Mouse (Mus musculus): ENCODE measurements around the gene Sbsn. TPM values are rescaled to one million over a fixed set of nuclear protein-coding genes. Genes with fewer than 3 reads are reported as not detected.
A peak's percentile ranks its signal among the peaks of the same experiment; 100 is the strongest.

Sbsn gene
- 438 and 453 TPM in 2 replicates for polyA plus RNA-seq (2015; fragmentation: Nextera tagmentation; extraction: Ambion mirVana)

DNA sequence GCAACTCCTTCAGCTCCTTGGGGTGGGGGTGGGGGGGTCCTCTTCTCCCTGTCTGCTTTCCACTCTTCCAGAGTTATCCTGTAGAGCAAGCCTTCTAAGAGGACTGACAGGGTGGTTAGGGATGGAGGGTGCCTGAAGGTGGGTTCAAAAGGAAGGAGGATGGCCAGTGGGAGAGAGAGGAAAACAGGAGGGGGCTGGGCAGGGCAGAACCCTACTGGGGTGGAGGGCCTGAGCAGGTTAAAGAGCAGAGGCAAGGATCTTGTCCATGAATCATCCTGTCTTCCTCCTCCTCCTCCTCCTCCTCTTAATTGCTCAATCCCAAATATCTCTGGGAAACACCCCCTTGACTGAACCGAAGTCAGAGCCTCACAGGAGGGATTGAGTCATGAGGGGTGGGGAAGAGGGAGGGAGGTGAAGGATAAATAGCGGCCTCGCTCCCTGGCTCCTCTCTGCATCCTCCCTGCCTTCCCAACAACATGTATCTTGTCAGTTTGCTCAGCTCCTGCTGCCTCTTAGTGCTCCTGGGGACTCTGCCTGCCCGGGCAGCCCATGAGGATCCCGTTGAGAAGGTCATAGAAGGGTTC is at the start of gene Sbsn:
Sbsn (plus strand) TSS at position 386 of the 584 bp plus-strand sequence.
- no peaks in the 10 kb centered on the region for H3K27me3 ChIP-seq (ENCODE audit: control insufficient read depth, insufficient read depth, low read length)
- H3K4me1 ChIP-seq (replicated peaks; ENCODE audit: control insufficient read depth, insufficient read depth): no peaks in the 10 kb centered on the region
- DNase-seq (ENCODE audit: low spot score) (no peak), ATAC-seq (ENCODE audit: low FRiP score, low TSS enrichment) (peak; percentile 19; the same call in 1 of the 2 replicates)
- no peaks in the 10 kb centered on the region for H3K36me3 ChIP-seq (ENCODE audit: control insufficient read depth, insufficient read depth, low read length)
- no peaks in the 10 kb centered on the region for H3K9me3 ChIP-seq (ENCODE audit: control insufficient read depth, low read length)
- no peak within 1 kb of the TSS; the same call in 1 of the 2 replicates for H3K4me2 ChIP-seq (replicated peaks; ENCODE audit: low read depth)
- H3K27ac ChIP-seq (replicated peaks): peak within 1 kb of the TSS; percentile 83
- no peak within 1 kb of the TSS for H3K4me3 ChIP-seq (ENCODE audit: low read depth, low read length)
- no peak within 1 kb of the TSS for H3K9ac ChIP-seq (ENCODE audit: low read length)
- TF ChIP-seq CTCF (IDR thresholded peaks at IDR 0.05; ENCODE audit: low read depth) (no peak), EP300 (optimal IDR thresholded peaks at IDR 0.05) (no peak)
- 37% methylated on average over 5 of the region's 5 CpGs for WGBS

DNA sequence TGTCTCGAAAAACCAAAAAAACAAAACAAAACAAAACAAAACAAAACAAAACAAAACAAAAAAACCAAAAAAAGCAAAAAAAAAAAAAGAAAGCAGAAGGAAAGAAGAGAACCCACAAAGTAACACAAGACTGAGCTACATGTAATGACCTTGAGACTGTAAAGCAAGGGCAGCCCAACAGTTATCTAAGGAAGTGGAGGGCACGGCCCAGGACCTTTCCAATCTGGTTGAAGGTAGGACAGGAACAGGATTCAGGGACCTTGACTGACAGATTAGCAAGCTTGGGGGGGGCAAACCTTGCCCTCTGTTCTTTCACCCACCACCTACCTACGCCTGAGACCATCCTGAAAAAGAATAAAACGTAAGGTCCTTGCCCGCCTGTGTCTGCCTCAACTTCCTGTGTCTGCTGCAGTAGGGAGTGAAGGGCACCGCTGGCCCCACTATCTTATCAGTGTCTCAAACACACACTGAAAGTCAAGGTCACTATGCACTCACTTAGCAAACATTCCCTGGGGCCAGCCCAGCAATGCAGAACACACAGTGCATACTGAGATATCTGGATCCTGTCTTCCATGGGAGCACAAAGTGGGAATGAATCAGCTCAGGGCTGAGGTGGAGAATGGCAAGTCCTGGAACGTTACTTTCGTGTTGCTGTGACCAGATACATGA is 44.9 kb upstream of the Sbsn start:
- TF ChIP-seq EP300 (optimal IDR thresholded peaks at IDR 0.05): no peak
- Histone ChIP-seq H3K4me1 (replicated peaks; ENCODE audit: control insufficient read depth, insufficient read depth) (no peaks in the 10 kb centered on the region), H3K36me3 (ENCODE audit: control insufficient read depth, insufficient read depth, low read length) (no peaks in the 10 kb centered on the region), H3K4me2 (replicated peaks; ENCODE audit: low read depth) (no peak overlapping the region), H3K9me3 (ENCODE audit: control insufficient read depth, low read length) (no peaks in the 10 kb centered on the region), H3K9ac (ENCODE audit: low read length) (no peak overlapping the region), H3K4me3 (ENCODE audit: low read depth, low read length) (no peak overlapping the region), H3K27ac (replicated peaks) (peak overlapping the region; percentile 56), H3K27me3 (ENCODE audit: control insufficient read depth, insufficient read depth, low read length) (no peaks in the 10 kb centered on the region)
- WGBS: 47% methylated on average over 8 of the region's 8 CpGs
- ATAC-seq (ENCODE audit: low FRiP score, low TSS enrichment) (peak; percentile 87), DNase-seq (ENCODE audit: low spot score) (peak; percentile 78)

DNA sequence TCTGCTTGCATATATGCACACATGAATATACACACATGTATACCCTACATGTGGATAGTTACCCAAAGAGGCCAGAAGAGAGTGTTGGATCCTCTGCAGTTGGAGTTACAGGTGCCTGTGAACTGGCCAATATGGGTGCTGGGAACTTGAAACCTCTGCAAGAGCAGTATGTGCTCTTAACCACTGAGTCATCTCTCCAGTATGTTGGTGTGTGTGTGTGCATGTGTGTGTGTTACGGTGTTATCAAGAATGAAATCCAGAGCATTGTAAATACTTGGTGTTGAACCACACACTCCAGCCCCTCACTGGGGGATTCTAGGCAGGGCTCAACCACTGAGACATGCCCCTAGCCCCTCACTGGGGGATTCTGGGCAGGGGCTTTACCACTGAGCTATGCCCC is 43.8 kb upstream of the Sbsn start:
- peak; percentile 50 for DNase-seq (ENCODE audit: low spot score)
- peak; percentile 28; the same call in 1 of the 2 replicates for ATAC-seq (ENCODE audit: low FRiP score, low TSS enrichment)
- Histone ChIP-seq H3K27ac (replicated peaks) (no peak overlapping the region; the same call in 1 of the 2 replicates), H3K4me3 (ENCODE audit: low read depth, low read length) (no peak overlapping the region), H3K4me2 (replicated peaks; ENCODE audit: low read depth) (no peak overlapping the region), H3K9ac (ENCODE audit: low read length) (no peak overlapping the region), H3K9me3 (ENCODE audit: control insufficient read depth, low read length) (no peaks in the 10 kb centered on the region), H3K4me1 (replicated peaks; ENCODE audit: control insufficient read depth, insufficient read depth) (no peaks in the 10 kb centered on the region), H3K36me3 (ENCODE audit: control insufficient read depth, insufficient read depth, low read length) (no peaks in the 10 kb centered on the region), H3K27me3 (ENCODE audit: control insufficient read depth, insufficient read depth, low read length) (no peaks in the 10 kb centered on the region)
- 47% methylated on average over 1 of the region's 1 CpGs for WGBS
- no peak for TF ChIP-seq EP300 (optimal IDR thresholded peaks at IDR 0.05)
- no peak for TF ChIP-seq CTCF (IDR thresholded peaks at IDR 0.05; ENCODE audit: low read depth)

DNA sequence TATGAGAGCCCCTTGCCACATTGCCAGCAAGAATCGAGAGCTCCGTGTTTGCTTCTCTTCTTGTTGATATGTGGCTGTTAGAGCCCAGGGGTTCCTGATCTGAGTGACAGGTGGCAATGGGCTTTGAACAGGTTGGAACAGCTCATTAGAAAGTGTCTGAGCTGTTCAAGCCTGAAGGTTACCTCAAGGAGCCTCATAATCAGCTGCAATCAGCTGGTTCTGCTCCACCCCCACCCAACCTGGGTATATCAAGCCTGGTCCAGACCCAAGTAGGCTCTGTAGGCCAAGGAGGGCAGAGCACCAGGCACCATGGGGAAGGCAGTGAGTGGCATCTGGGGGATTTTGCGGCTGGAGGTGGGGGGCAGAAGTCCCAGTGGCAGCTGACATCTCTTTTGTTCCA is 39.3 kb upstream of the Sbsn start, which contains the start of gene Atp4a:
Atp4a (plus strand) TSS at position 268 of the 400 bp plus-strand sequence.
- Histone ChIP-seq H3K36me3 (ENCODE audit: control insufficient read depth, insufficient read depth, low read length) (no peaks in the 10 kb centered on the region), H3K4me2 (replicated peaks; ENCODE audit: low read depth) (no peak within 1 kb of the TSS), H3K4me1 (replicated peaks; ENCODE audit: control insufficient read depth, insufficient read depth) (no peaks in the 10 kb centered on the region), H3K9ac (ENCODE audit: low read length) (no peak within 1 kb of the TSS), H3K27ac (replicated peaks) (no peak within 1 kb of the TSS), H3K27me3 (ENCODE audit: control insufficient read depth, insufficient read depth, low read length) (no peaks in the 10 kb centered on the region), H3K4me3 (ENCODE audit: low read depth, low read length) (no peak within 1 kb of the TSS), H3K9me3 (ENCODE audit: control insufficient read depth, low read length) (no peaks in the 10 kb centered on the region)
- no peak for TF ChIP-seq CTCF (IDR thresholded peaks at IDR 0.05; ENCODE audit: low read depth)
- TF ChIP-seq EP300 (optimal IDR thresholded peaks at IDR 0.05): no peak
- DNase-seq (ENCODE audit: low spot score) (no peak), ATAC-seq (ENCODE audit: low FRiP score, low TSS enrichment) (no peak)
- WGBS: 81% methylated on average over 3 of the region's 3 CpGs

DNA sequence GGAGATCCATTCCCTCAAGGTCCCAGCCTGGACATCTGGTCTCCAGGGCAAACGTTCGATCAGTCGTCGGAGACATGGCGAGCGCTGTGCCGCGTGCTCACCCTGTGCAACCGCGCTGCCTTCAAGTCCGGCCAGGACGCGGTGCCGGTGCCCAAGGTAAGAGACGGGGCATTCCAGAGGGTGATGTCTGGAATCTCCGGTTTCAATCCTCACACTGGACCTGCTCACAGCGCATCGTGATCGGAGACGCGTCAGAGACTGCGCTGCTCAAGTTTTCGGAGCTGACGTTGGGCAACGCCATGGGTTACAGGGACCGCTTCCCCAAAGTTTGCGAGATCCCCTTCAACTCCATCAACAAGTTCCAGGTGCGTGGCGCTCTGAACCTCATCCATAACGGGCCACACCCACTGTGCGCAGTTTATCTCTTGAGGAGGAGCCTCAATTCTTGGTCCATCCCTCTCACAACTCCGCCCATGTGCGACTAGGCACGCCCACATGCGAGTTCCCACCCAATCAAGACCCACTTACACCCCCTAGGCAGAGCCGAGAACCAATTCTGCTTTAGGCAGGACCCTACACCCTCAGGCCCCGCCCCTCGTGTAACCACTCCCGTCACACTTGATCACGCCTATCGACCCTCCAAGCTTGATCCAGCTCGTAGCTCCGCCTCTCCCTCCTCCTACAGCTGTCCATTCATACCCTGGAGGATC is 34.1 kb upstream of the Sbsn start:
- TF ChIP-seq CTCF (IDR thresholded peaks at IDR 0.05; ENCODE audit: low read depth) (no peak), EP300 (optimal IDR thresholded peaks at IDR 0.05) (no peak)
- no peaks in the 10 kb centered on the region for H3K4me1 ChIP-seq (replicated peaks; ENCODE audit: control insufficient read depth, insufficient read depth)
- peak; percentile 90 for ATAC-seq (ENCODE audit: low FRiP score, low TSS enrichment)
- no peak overlapping the region for H3K27ac ChIP-seq (replicated peaks)
- no peak overlapping the region for H3K9ac ChIP-seq (ENCODE audit: low read length)
- H3K4me3 ChIP-seq (ENCODE audit: low read depth, low read length): peak overlapping the region; percentile 19
- H3K4me2 ChIP-seq (replicated peaks; ENCODE audit: low read depth): peak overlapping the region; percentile 51
- no peaks in the 10 kb centered on the region for H3K27me3 ChIP-seq (ENCODE audit: control insufficient read depth, insufficient read depth, low read length)
- peak; percentile 90 for DNase-seq (ENCODE audit: low spot score)
- H3K36me3 ChIP-seq (ENCODE audit: control insufficient read depth, insufficient read depth, low read length): no peaks in the 10 kb centered on the region
- H3K9me3 ChIP-seq (ENCODE audit: control insufficient read depth, low read length): no peaks in the 10 kb centered on the region
- WGBS: 2% methylated on average over 43 of the region's 43 CpGs
